ENCODE assay signal across 7 mouse cellular contexts in genomic region chrX:7416178-7416871, GRCm38 (mm10). TPM values are rescaled to one million over a fixed set of nuclear protein-coding genes. Genes with fewer than 3 reads are reported as not detected.
A peak's percentile ranks its signal among the peaks of the same experiment; 100 is the strongest.
DNase-seq lines count a peak whose midpoint lies in the region; ATAC-seq and TF ChIP-seq lines count a peak whose summit lies in the region.

No protein-coding gene starts in this region.

- no peaks in the 10 kb centered on the region for H3K9me3 ChIP-seq in forebrain, embryonic 15.5 days
- no peaks in the 10 kb centered on the region for H3K9me3 ChIP-seq in heart, postnatal 0 days (replicated peaks; ENCODE audit: control insufficient read depth, low read length)
- H3K9me3 ChIP-seq in midbrain, embryonic 15.5 days, result no peaks in the 10 kb centered on the region

- WGBS in forebrain, embryonic 15.5 days, result 32% methylated on average over 12 of the region's 12 CpGs
- 40% methylated on average over 12 of the region's 12 CpGs for WGBS in heart, postnatal 0 days
- WGBS in midbrain, embryonic 15.5 days, result 38% methylated on average over 12 of the region's 12 CpGs

- H3K4me3 ChIP-seq in forebrain, embryonic 15.5 days, result no peak overlapping the region
- H3K4me3 ChIP-seq in heart, postnatal 0 days (ENCODE audit: low read depth, low read length), result no peak overlapping the region
- H3K4me3 ChIP-seq in left cerebral cortex, adult 2 months, result no peak overlapping the region
- no peak overlapping the region for H3K4me3 ChIP-seq in midbrain, embryonic 15.5 days

- intact Hi-C loops in left cerebral cortex, adult 2 months (cut with DNase I), result no loop called here

- H3K9ac ChIP-seq in forebrain, embryonic 15.5 days (replicated peaks), result no peak overlapping the region
- no peak overlapping the region for H3K9ac ChIP-seq in heart, postnatal 0 days (replicated peaks; ENCODE audit: low read depth, low read length)
- no peak overlapping the region for H3K9ac ChIP-seq in midbrain, embryonic 15.5 days

- DNase-seq in embryo, embryonic 10.5 days (ENCODE audit: low spot score), result peak; percentile 59
- DNase-seq in heart, postnatal 0 days (ENCODE audit: low spot score), result peak; percentile 71
- DNase-seq in left cerebral cortex, adult 2 months (ENCODE audit: extremely low spot score in 1 of 2, low spot score in 2 of 2), result peak; percentile 62 to 65
- DNase-seq in kidney, postnatal 36 days, result no peak
- DNase-seq in T-cell, adult 2 months (ENCODE audit: low spot score), result no peak

- TF ChIP-seq CTCF in heart, postnatal 0 days (IDR thresholded peaks at IDR 0.05; ENCODE audit: low read depth), result no peak
- TF ChIP-seq CTCF in left cerebral cortex, adult 2 months (IDR thresholded peaks at IDR 0.05), result no peak

- peak overlapping the region; percentile 24 for H3K4me2 ChIP-seq in forebrain, embryonic 15.5 days (replicated peaks)
- no peak overlapping the region for H3K4me2 ChIP-seq in heart, postnatal 0 days (ENCODE audit: low read depth, low read length)
- peak overlapping the region; percentile 25; the same call in 1 of the 2 replicates for H3K4me2 ChIP-seq in midbrain, embryonic 15.5 days

- peak overlapping the region; percentile 68 for H3K27ac ChIP-seq in forebrain, embryonic 15.5 days (replicated peaks)
- no peak overlapping the region for H3K27ac ChIP-seq in heart, postnatal 0 days (ENCODE audit: low read depth)
- peak overlapping the region; percentile 44 for H3K27ac ChIP-seq in left cerebral cortex, adult 2 months
- peak overlapping the region; percentile 74 for H3K27ac ChIP-seq in midbrain, embryonic 15.5 days

- H3K36me3 ChIP-seq in forebrain, embryonic 15.5 days, result no peaks in the 10 kb centered on the region
- H3K36me3 ChIP-seq in heart, postnatal 0 days (replicated peaks; ENCODE audit: control insufficient read depth, insufficient read depth, low read length), result no peaks in the 10 kb centered on the region
- no peaks in the 10 kb centered on the region for H3K36me3 ChIP-seq in midbrain, embryonic 15.5 days (replicated peaks)

- peaks cover 8% of the 10 kb centered on the region for H3K4me1 ChIP-seq in forebrain, embryonic 15.5 days
- no peaks in the 10 kb centered on the region; the same call in 1 of the 2 replicates for H3K4me1 ChIP-seq in heart, postnatal 0 days (ENCODE audit: control insufficient read depth, insufficient read depth)
- H3K4me1 ChIP-seq in midbrain, embryonic 15.5 days, result peaks cover 8% of the 10 kb centered on the region; the same call in 1 of the 2 replicates

- ATAC-seq in forebrain, embryonic 15.5 days (replicated peaks), result peak; percentile 90
- ATAC-seq in heart, postnatal 0 days (ENCODE audit: insufficient read depth, low read depth), result peak; percentile 80
- peak; percentile 88 for ATAC-seq in midbrain, embryonic 15.5 days (replicated peaks)

- H3K27me3 ChIP-seq in forebrain, embryonic 15.5 days, result no peaks in the 10 kb centered on the region
- no peaks in the 10 kb centered on the region for H3K27me3 ChIP-seq in heart, postnatal 0 days (ENCODE audit: control insufficient read depth, insufficient read depth, low read length)
- no peaks in the 10 kb centered on the region for H3K27me3 ChIP-seq in midbrain, embryonic 15.5 days (replicated peaks)

- no peak for TF ChIP-seq EP300 in heart, postnatal 0 days (IDR thresholded peaks at IDR 0.05; ENCODE audit: low read depth)

RNA-seq across cellular contexts. Expression of gene Usp27x, which starts 40.7 kb away (rescaled TPM):
- polyA plus RNA-seq in forebrain, embryonic 15.5 days (2015; fragmentation: Nextera tagmentation; extraction: Ambion mirVana), result 1.7 and 1.9 TPM in 2 replicates
- 0.62 and 1.8 TPM in 2 replicates for total RNA-seq in heart, postnatal 0 days (2014; rRNA removed; ENCODE audit: low replicate concordance)
- polyA plus RNA-seq in heart, postnatal 0 days (2015; fragmentation: Nextera tagmentation; extraction: Ambion mirVana), result 0.14 and 0.22 TPM in 2 replicates
- total RNA-seq in left cerebral cortex, adult 2 months (2021), result 10 to 100 TPM; 15.1 to 17.8 TPM
- polyA plus RNA-seq in midbrain, embryonic 15.5 days (2015; fragmentation: Nextera tagmentation; extraction: Ambion mirVana), result 2.8 and 3.7 TPM in 2 replicates

Comparison
In these comparisons a context has a peak if more than half of its experiments do, and no peak if none do; other contexts are left out.
1. DNase-seq: peak in embryo, embryonic 10.5 days (single experiment), heart, postnatal 0 days (single experiment) and left cerebral cortex, adult 2 months (2 of 2); none in kidney, postnatal 36 days (0 of 2) and T-cell, adult 2 months (single experiment).
2. Peak in every context shown above with its lines, with median percentiles within 50 percentile points of each other: ATAC-seq.